Mouse (Mus musculus) spleen, postnatal 14 days (tissue): ENCODE results near the gene Yaf2.
"Not testable (repeated sequence)": the region's sequence is repeated elsewhere in the genome, so short reads cannot be mapped to it uniquely, and the experiment has no call there.

Experiments
- DNase-seq, 2 experiments: peaks; one replicate each; pipeline ENCODE4 v3.0.0; 2021 to 2022; ENCODE audit warnings: low spot score in 2 of 2

The Yaf2 gene

GRCm38 (mm10) chr15:93336925-93337761 lies at the start of gene Yaf2:
Gene Yaf2 (minus strand): TSS chr15:93336935.
- peak; percentile 71 to 79 for DNase-seq

GRCm38 (mm10) chr15:93381337-93381736 lies 44.6 kb upstream of the Yaf2 start:
- no peak for DNase-seq

GRCm38 (mm10) chr15:93379177-93379576 lies 42.4 kb upstream of the Yaf2 start:
- peak in 1 of 2 experiments; percentile 5 for DNase-seq

GRCm38 (mm10) chr15:93375696-93376095 lies 39.0 kb upstream of the Yaf2 start:
- DNase-seq = no peak

- DNase-seq = not testable (repeated sequence)
Measured at GRCm38 (mm10) chr15:93372525-93373119, 35.9 kb upstream of the Yaf2 start.

GRCm38 (mm10) chr15:93371838-93372237 lies 35.1 kb upstream of the Yaf2 start:
- no peak for DNase-seq

- no peak for DNase-seq
Measured at GRCm38 (mm10) chr15:93368558-93368957, 31.8 kb upstream of the Yaf2 start.

- DNase-seq = no peak
Measured at GRCm38 (mm10) chr15:93365561-93365960, 28.8 kb upstream of the Yaf2 start.

GRCm38 (mm10) chr15:93358346-93359095 lies 21.8 kb upstream of the Yaf2 start:
- no peak for DNase-seq

- no peak for DNase-seq
Measured at GRCm38 (mm10) chr15:93340630-93341379, 4.1 kb upstream of the Yaf2 start.

GRCm38 (mm10) chr15:93336658-93336924 lies 144 bp downstream of the Yaf2 start:
- DNase-seq = no peak

GRCm38 (mm10) chr15:93335821-93336657 lies 696 bp downstream of the Yaf2 start:
- DNase-seq = peak in 1 of 2 experiments; percentile 31

GRCm38 (mm10) chr15:93331256-93331655 lies 5.5 kb downstream of the Yaf2 start:
- no peak for DNase-seq

GRCm38 (mm10) chr15:93327235-93327634 lies 9.5 kb downstream of the Yaf2 start:
- no peak for DNase-seq

- DNase-seq = no peak
Measured at GRCm38 (mm10) chr15:93326651-93327050, 10.1 kb downstream of the Yaf2 start.

GRCm38 (mm10) chr15:93325360-93325759 lies 11.4 kb downstream of the Yaf2 start:
- DNase-seq = no peak

GRCm38 (mm10) chr15:93318781-93319180 lies 18.0 kb downstream of the Yaf2 start:
- DNase-seq = no peak

- not testable (repeated sequence) for DNase-seq
Measured at GRCm38 (mm10) chr15:93310304-93310703, 26.4 kb downstream of the Yaf2 start.

GRCm38 (mm10) chr15:93298197-93298596 lies 38.5 kb downstream of the Yaf2 start:
- no peak for DNase-seq

- no peak for DNase-seq
Measured at GRCm38 (mm10) chr15:93294483-93294882, 42.3 kb downstream of the Yaf2 start.

GRCm38 (mm10) chr15:93288321-93288720 lies 48.4 kb downstream of the Yaf2 start:
- no peak for DNase-seq
